Mouse (Mus musculus): ENCODE measurements around the gene Chid1.
A peak's percentile ranks its signal among the peaks of the same experiment; 100 is the strongest.
"Not testable (repeated sequence)": the region's sequence is repeated elsewhere in the genome, so short reads cannot be mapped to it uniquely, and the experiment has no call there.

Gene Chid1

DNA sequence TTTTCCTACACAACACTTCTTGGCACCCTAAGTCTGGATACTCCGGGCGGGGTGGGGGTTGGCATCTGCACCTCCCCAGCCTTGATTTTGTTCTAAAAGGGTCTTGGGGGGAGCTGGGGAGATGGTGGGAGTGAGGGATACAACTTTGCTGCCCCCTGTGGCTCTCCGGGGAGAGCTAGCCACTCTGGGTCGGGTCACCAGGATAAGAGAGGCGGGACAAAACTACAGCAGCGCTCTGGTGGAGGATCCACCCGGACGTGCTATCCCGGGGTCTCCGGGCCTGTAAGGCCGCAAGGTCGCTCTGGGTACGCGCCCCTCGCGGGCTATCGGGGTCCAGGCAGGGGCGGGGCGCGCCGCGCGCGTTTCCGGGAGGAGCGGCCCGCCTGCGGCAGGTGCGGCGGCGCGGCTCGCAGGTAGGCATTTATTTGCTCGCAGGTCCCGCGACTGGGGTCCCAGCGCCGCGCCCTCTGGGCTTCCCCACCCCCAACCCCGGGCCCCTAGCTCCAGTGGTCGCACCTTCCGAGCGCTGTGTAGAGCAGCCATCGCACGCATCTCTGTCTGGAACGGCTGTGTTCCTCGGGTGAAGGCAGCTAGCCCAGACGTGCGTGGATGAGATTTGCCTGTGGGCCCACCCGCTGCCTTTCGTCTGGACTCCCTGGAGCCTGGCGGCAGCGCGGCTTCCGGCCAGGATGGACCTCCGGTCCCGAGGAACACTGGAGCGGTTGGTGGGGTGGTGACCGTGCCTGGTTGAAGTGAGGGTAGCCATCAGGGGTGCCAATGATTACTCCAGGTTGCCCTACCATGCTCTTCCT lies 77.9 kb downstream of the Chid1 start:
- no peak for DNase-seq (ENCODE audit: low read depth, low spot score)

DNA sequence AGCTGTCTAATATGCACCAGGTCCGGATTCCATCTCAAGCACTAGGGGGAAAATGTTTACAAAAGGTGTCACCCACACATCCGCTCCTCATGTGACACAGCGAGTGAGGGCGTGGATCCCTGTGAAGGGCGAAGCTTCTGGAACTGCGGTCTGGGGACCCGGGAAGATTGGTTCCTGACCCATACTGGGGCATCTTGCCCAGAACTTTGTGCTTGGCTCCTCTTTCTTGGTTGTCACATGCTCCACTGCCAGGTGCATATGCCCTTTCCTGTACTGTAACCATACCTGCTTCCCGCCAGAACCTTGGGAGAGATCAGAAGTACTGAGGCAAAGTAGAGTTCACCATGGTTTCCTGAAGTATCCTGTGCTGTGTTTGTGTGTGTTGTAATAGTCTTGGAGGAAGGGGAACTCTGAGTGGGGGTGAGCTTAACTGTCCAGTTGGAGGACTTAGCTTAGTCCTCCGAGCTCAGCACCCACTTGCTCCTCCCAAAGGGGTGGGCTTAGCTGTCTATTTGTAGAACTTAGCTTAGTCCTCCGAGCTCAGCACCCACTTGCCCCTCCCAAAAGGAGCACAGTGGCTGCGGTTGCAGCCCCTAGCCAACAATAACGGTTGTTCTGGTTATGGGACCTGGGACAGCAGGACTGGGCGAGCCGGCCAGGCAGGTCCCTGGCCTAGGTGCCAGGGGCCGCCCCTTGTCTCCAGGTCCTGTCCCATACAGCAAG lies 79.1 kb downstream of the Chid1 start, which contains the start of gene Cracr2b:
Cracr2b (plus strand) TSS at position 704 of the 723 bp plus-strand sequence.
- DNase-seq (ENCODE audit: low read depth, low spot score), result no peak

DNA sequence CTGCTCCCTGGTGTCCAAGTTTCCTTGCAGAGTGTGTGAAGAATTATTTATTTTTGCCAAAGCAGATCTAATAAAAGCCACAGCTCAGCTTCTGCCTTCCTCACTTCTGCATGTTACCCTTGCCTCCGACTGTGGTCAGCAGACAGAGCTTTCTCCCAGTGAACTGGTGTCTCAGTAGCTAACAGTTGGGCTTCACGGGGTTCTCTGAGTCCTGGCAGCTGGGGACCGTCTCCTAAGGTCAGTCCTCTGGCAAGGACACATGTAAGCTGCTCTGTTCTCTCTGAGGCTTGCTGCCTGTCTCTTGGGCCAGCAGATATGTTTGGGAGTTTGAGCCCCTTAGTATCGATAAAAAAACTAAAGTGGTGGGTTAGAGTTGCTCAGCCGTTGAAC lies 79.7 kb downstream of the Chid1 start:
- DNase-seq (ENCODE audit: low read depth, low spot score), result no peak

DNA sequence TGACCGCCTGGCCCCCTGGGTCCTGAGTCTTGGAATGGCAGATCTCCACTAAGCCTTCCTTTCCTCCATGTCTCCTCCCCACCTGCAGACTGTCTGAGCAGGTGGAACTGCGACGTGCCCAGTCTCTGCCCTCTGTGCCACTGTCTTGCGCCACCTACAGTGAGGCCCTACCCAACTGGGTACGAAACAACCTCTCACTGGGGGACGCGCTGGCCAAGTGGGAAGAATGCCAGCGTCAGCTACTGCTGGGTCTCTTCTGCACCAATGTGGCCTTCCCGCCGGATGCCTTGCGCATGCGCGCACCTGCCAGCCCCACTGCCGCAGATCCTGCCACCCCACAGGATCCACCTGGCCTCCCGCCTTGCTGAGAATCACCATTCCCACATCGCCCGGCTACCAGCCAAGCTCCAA lies 80.4 kb downstream of the Chid1 start:
- no peak for DNase-seq (ENCODE audit: low read depth, low spot score)

DNA sequence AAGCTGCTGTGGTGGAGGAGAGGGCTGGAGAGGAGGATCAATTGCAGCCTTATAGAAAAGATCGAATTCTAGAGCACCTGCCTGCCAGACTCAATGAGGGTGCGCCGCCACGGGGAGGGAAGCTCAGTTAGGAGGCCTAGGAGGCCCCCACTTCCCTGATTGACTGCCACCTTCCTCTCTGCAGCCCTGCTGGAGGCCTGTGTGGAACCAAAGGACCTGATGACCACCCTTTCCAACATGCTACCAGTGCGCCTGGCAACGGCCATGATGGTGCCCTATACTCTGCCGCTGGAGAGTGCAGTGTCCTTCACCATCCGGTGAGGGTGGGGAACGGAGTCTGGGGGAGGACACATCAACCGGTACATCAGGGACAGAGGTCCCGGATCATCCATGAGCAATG lies 81.0 kb downstream of the Chid1 start:
- DNase-seq (ENCODE audit: low read depth, low spot score), result no peak

DNA sequence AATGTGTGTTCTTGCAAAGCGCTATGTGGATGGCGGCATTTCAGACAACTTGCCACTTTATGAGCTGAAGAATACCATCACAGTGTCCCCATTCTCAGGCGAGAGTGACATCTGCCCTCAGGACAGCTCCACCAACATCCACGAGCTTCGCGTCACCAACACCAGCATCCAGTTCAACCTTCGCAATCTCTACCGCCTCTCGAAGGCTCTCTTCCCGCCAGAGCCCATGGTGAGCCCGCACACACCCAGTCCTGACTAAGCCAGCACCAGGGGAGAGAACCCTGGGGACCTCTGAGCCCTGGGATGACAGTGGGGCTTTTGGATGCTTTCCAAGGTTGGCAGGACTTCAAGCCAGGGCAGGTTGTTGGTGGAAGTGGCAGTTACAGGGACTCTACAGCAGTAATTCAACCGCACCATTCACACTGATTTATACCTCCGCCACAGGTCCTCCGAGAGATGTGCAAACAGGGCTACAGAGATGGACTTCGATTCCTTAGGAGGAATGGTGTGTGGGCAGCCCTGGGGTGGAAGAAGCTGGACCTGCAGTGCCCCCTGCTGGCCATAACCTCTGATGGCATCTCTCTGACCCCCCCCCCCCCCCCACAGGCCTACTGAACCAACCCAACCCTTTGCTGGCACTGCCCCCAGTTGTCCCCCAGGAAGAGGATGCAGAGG lies 81.5 kb downstream of the Chid1 start:
- peak; percentile 45 for DNase-seq (ENCODE audit: low read depth, low spot score)

DNA sequence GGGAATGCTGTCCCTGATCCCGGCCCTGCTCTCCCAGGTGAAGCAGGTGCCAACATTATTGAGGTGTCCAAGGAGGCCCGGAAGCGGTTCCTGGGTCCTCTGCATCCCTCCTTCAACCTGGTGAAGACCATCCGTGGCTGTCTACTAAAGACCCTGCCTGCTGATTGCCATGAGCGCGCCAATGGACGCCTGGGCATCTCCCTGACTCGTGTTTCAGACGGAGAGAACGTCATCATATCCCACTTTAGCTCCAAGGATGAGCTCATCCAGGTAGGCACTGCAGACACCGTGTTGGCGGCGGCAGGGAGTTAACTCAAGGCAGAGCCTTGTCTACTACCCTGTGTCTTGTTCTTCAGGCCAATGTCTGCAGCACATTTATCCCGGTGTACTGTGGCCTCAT lies 82.4 kb downstream of the Chid1 start:
- DNase-seq (ENCODE audit: low read depth, low spot score), result no peak

DNA sequence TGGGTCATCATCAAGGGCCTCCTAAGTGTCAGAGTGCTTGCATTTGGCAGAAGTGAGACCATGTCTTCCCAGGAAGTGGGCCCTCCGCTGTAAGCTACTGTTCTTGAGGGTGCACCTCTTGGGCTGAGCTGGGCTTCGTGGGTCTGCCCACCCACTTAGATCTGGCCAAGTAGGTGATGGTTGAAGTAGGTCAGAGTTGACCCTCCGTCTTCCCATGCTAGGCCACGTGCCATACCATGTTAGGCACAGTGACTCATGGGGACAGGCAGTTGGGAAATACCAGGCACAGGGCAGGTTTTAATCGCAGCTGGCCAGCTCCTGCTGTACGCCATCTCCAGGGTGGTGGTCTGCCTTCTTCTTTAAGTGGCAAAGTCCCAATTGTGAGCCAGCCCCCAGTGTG lies 82.9 kb downstream of the Chid1 start:
- no peak for DNase-seq (ENCODE audit: low read depth, low spot score)

DNA sequence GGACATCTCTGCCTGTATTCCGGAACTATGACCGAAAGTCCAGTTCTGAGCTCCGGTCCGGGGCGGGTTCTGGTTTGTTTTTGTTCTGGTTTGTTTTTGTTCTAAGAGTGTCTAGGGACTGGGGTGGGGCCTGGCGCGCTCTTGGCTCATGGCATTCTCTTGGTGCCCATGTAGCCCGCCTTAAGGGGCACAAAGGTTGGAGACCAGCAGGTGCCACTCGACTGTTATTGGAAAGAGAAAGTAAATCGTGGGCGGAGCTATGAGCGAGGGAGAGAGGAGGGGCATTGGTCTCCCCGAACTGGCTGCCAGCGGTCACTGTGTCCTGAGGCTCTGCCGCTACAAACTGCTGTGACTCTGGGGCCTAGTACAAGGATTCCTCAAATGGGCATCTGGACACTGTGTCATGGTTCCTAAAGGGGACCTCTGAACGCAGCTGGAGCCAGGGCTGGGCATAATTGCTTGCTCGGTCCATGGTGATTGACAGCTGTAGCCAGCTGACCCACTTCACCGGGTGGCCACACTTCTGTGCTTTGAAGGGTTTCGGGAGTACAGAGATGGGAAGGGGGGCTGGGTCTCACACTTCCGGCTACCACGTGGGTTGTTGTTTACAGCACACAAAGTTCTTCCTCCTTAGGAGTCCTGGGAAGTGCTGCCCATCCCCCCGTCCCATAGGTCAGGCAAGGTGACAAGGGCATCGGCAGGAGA lies 83.9 kb downstream of the Chid1 start:
- DNase-seq (ENCODE audit: low read depth, low spot score), result peak; percentile 43

DNA sequence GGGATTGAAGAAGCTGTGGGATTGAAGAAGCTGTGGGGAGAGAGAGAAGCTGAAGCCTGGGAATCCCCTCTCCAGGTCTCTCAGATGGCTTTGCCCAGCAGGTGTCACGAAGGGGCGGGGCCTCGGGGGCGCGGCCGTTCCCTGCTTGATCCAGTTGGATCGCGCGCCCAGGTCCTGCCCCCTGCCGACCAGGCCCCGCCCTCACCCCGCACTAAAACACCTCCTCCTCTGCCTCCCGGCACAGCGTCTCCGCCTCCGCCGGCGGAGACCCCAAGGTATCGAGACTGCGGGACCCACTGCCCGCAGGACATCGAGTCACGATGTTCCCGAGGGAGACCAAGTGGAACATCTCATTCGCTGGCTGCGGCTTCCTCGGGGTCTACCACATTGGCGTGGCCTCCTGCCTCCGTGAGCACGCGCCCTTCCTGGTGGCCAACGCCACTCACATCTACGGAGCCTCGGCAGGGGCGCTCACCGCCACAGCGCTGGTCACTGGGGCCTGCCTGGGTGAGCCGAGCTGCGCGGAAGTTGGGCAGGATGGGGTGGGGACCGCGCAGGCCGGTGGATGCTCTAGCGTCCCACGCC lies 84.6 kb downstream of the Chid1 start, which contains the start of gene Pnpla2:
Pnpla2 (plus strand) TSS at position 232 of the 585 bp plus-strand sequence.
- DNase-seq (ENCODE audit: low read depth, low spot score), result peak; percentile 92

DNA sequence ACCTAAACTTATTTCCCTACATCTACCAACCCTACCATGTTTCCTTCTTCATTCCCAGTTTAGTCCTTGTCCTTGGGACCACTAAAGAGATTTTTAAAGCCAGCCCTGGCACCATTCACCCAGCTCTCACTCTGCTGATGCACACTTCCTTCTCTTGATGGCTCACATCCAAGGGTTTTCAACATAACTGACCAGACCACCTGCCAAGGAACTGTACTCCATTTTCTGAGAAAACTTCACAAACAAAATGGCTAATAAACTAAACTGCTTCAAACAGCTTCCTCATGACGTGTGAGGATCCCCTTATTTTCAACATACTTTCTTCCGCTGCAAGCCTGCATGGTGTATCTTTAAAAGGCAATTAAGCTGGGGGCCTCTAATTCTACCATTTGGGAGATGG lies 86.0 kb downstream of the Chid1 start:
- DNase-seq (ENCODE audit: low read depth, low spot score), result no peak

DNA sequence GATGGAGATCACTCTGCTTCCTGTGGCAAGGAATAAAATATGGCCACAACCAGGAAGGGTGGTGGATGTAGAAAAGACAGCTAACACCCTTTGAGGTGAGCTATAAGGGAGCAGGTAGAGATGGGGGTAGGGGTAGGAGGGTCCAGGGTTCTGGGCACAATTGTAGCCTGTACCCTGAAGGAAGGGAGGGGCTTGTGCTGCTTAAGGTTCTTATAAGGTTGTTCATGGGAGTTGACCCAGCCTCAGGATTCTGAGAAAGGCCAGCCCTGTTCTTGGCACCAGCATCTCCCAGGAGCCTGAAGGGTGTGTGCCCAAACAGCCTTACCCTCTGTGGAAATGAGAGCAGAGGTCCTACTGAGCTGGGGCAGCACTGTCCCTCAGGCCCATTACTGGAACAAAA lies 87.7 kb downstream of the Chid1 start:
- no peak for DNase-seq (ENCODE audit: low read depth, low spot score)

DNA sequence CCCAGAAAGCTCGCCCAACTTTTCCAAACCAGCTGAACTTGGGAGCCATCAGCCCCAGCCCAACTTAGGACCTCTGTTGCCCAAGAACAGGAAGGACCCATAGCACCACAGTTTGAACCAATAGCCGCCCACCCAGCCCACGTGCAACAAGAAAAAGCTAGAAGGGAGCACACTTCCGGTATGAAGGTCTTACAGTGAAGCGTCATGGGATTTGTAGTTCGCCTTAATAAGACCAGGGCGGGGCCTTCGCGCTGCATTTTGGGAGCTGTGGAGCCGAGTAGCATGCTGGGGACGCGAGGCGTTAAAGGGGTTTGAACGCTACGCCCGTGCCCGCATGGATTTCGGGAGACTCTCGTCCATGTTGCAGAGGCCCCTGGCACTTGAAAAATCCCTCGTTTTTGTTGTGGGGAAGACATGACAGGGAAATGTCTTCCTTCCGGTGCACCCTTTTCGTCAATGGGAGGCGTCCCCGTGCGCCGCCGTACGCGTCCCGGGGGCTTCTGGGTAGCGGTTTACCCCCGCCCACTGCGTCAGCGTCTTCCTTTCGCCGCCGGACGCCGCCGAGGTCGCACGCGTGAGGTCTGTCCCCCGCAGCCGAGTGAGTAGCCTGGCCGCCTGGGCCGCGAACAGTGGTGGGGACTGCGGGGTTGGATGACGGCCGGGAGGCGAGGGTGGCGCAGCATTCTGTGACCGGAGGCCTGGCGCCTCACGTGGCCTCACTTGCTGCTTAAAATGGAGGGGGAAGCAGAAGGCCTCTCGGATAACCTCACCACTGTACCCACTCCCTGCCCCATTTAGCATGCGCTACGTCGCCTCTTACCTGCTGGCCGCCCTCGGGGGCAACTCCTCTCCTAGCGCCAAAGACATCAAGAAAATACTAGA lies 92.3 kb downstream of the Chid1 start, which contains the start of gene Rplp2:
Rplp2 (plus strand) TSS at position 261 of the 882 bp plus-strand sequence.
- peak; percentile 90 for DNase-seq (ENCODE audit: low read depth, low spot score)

DNA sequence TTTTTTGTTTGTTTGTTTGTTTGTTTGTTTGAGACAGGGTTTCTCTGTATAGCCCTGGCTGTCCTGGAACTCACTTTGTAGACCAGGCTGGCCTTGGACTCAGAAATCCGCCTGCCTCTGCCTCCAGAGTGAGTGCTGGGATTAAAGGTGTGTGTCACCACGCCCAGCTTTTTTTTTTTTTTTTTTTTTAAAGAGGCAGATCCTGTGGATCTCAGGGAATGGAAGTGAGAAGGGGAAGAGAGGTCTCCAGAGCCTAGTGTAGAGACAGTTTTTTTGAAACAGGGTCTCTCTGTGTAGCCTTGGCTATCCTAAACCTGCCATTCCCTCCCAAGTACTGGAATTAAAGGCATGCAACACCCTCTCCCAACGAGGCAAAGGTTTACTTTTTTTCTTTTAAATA lies 93.3 kb downstream of the Chid1 start:
- DNase-seq (ENCODE audit: low read depth, low spot score), result not testable (repeated sequence)

DNA sequence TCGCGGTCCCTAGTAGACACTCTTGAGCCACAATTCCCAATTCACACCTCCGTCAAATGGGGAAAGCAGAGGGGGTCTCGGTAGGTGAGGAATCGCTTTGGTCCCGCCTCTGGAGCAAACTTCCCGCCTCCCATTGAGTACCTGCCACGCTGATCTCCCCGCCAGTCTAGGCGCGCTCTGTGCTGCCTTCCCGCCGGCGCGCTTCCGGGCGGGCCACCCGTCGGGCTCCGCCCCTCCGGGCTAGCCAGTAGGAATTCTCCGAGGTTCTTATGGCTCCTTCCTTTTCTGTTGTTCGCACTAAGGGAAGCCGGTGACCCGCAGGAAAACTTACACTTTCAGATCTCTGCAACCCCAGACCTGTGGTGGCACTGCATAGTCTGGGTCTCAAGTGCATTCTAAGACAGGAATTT lies 95.8 kb downstream of the Chid1 start, which contains the start of gene Pidd1:
Pidd1 (minus strand) TSS at position 198 of the 410 bp plus-strand sequence.
- peak; percentile 76 for DNase-seq (ENCODE audit: low read depth, low spot score)

Data from mesoderm, embryonic 11.5 days (tissue).